Mouse (Mus musculus) lung, postnatal 0 days (tissue): ENCODE measurements around the gene Cdcp2. TPM values are rescaled to one million over a fixed set of nuclear protein-coding genes. Genes with fewer than 3 reads are reported as not detected.

ENCODE experiments used
- ATAC-seq: fragments of 200-750 bp; cut with Nextera tagmentation; 2 replicates; pipeline ENCODE4 v1.8.0; 2017; ENCODE audit warnings: moderate library complexity
- DNase-seq: peaks from one replicate; pipeline ENCODE4 v3.0.0-alpha.2; 2016; ENCODE audit warnings: low spot score
- H3K27ac ChIP-seq: fragments of 300-500 bp; sonication (generic); 2 replicates; pipeline ENCODE4 v1.5.1; 2014; ENCODE audit warnings: antibody characterized with exemption, mild to moderate bottlenecking, low read length, mixed read lengths
- H3K27me3 ChIP-seq: fragments of 300-500 bp; sonication (generic); replicated peaks from 2 replicates; pipeline ENCODE4 v1.6.1; 2014; ENCODE audit warnings: low read length, mixed read lengths; ENCODE audit not compliant: insufficient read depth
- H3K36me3 ChIP-seq: fragments of 300-500 bp; sonication (generic); 2 replicates; pipeline ENCODE4 v1.6.1; 2014; ENCODE audit warnings: low read length, mixed read lengths; ENCODE audit not compliant: insufficient read depth
- H3K4me1 ChIP-seq: fragments of 300-500 bp; sonication (generic); 2 replicates; pipeline ENCODE4 v1.6.1; 2014; ENCODE audit warnings: antibody characterized with exemption, low read depth, low read length, mixed read lengths; ENCODE audit not compliant: insufficient read depth
- H3K4me2 ChIP-seq: fragments of 300-500 bp; sonication (generic); replicated peaks from 2 replicates; pipeline ENCODE4 v1.6.1; 2014; ENCODE audit warnings: low read depth, mild to moderate bottlenecking, low read length, moderate library complexity, mixed read lengths
- H3K4me3 ChIP-seq: fragments of 300-500 bp; sonication (generic); 2 replicates; pipeline ENCODE4 v1.5.1; 2014; ENCODE audit warnings: low read depth, low read length
- H3K9ac ChIP-seq: fragments of 300-500 bp; sonication (generic); replicated peaks from 2 replicates; pipeline ENCODE4 v1.6.1; 2014; ENCODE audit warnings: low read depth, mild to moderate bottlenecking
- H3K9me3 ChIP-seq: fragments of 300-500 bp; sonication (generic); 2 replicates; pipeline ENCODE4 v1.6.1; 2016; ENCODE audit warnings: low read length, mixed read lengths
- CTCF ChIP-seq: IDR thresholded peaks from 2 replicates; pipeline ENCODE4 v1.5.1; 2016; ENCODE audit warnings: antibody characterized with exemption, mild to moderate bottlenecking
- EP300 ChIP-seq: IDR thresholded peaks from 2 replicates; pipeline ENCODE4 v1.6.1; 2016; ENCODE audit warnings: antibody characterized with exemption, mild to moderate bottlenecking, control low read depth
- WGBS: fragments of 180-500 bp; shearing (Covaris S2); extraction: QIAGEN DNeasy Blood & Tissue Kit; methylation state at CpG from one replicate; pipeline ENCODE4 v1.1.7; 2014; 5-methylcytosine and 5-hydroxymethylcytosine counted together
- polyA plus RNA-seq: library from polyadenylated mRNA; unstranded; fragments of >200 nt; fragmentation: Nextera tagmentation; extraction: Ambion mirVana; gene quantifications from 2 replicates; pipeline ENCODE4 v1.2.1, GENCODE M21; 2015

Cdcp2 gene
- polyA plus RNA-seq, 1 experiment from 2014 or later = 0.14 TPM

DNA sequence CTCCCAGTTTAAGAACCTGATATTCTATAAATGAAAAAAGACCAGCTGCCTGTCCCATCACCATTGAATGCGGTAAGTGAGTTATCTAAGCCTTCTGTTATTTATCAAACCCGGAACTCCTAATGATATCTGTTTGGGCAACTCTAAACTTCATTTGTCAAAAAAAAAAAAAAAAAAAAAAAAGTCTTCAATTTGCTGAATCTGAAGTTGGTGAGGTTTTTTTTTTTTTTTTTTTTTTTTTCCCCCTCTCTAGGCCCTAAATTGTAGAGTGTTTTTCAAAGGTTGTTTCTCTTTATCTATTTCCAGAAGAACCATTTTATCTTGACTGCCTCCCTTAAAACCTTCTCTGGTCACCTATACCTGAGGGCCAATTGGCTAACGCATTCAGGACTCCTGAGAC is 38.2 kb downstream of the Cdcp2 start:
- Histone ChIP-seq H3K4me1 (no peaks in the 10 kb centered on the region), H3K4me2 (no peak overlapping the region), H3K9me3 (no peaks in the 10 kb centered on the region), H3K9ac (no peak overlapping the region), H3K4me3 (no peak overlapping the region), H3K36me3 (peaks cover 8% of the 10 kb centered on the region; the same call in 1 of the 2 replicates), H3K27ac (no peak overlapping the region), H3K27me3 (no peaks in the 10 kb centered on the region)
- TF ChIP-seq EP300 (no peak), CTCF (no peak)
- whole genome bisulfite sequencing = 70% methylated on average over 3 of the region's 3 CpGs
- ATAC-seq = no peak
- DNase-seq = no peak

DNA sequence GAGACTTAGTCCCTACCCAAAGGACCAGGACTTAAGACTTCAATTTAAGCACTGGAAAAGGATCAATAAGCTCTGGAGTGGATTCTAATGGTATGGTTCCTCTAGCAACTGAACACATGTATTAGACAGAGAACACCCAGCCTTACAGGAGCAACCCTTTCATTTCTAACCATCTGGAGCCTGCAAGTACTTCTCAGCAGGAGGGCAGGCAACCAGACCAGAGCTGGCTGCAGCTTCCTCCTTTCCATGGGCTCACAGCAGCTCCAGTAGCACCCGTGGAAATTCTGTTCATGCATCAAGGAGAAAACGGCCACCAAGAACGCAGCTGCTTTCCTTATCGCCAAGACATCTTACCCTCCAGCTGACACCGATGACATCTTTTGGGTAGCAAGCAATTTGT is 39.0 kb downstream of the Cdcp2 start:
- H3K9me3 ChIP-seq = no peaks in the 10 kb centered on the region
- TF ChIP-seq CTCF (no peak), EP300 (no peak)
- WGBS = 55% methylated on average over 5 of the region's 5 CpGs
- DNase-seq (no peak), ATAC-seq (no peak)
- H3K27ac ChIP-seq = no peak overlapping the region
- H3K4me2 ChIP-seq = no peak overlapping the region
- no peak overlapping the region for H3K4me3 ChIP-seq
- H3K9ac ChIP-seq = no peak overlapping the region
- H3K4me1 ChIP-seq = no peaks in the 10 kb centered on the region
- no peaks in the 10 kb centered on the region for H3K27me3 ChIP-seq
- peaks cover 8% of the 10 kb centered on the region; the same call in 1 of the 2 replicates for H3K36me3 ChIP-seq

DNA sequence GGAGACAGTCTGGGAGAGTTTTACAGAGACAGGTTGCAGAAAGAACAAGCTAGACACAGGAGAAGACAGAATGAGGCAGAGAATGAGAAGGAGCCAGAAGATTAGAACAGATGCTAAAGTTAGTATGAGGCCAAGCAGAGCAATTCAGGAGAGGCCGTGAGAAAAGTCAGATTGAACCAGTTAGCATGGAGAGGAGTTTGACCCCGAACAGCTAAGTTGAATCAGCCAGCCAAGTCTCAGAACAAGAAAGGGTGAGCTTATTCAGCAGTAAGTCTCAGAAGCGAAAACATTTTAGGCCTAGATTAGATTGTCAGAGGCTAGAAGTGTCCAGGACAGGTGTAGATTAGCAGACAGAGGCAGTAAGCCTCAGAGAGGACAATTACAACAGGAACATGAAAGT is 39.8 kb downstream of the Cdcp2 start:
- H3K27ac ChIP-seq = no peak overlapping the region
- DNase-seq = no peak
- peaks cover 8% of the 10 kb centered on the region; the same call in 1 of the 2 replicates for H3K36me3 ChIP-seq
- no peak overlapping the region for H3K4me2 ChIP-seq
- TF ChIP-seq EP300 (no peak), CTCF (no peak)
- H3K4me1 ChIP-seq = no peaks in the 10 kb centered on the region
- H3K4me3 ChIP-seq = no peak overlapping the region
- no peak for ATAC-seq
- 63% methylated on average over 3 of the region's 3 CpGs for WGBS
- no peaks in the 10 kb centered on the region for H3K9me3 ChIP-seq
- H3K27me3 ChIP-seq = no peaks in the 10 kb centered on the region
- no peak overlapping the region for H3K9ac ChIP-seq

DNA sequence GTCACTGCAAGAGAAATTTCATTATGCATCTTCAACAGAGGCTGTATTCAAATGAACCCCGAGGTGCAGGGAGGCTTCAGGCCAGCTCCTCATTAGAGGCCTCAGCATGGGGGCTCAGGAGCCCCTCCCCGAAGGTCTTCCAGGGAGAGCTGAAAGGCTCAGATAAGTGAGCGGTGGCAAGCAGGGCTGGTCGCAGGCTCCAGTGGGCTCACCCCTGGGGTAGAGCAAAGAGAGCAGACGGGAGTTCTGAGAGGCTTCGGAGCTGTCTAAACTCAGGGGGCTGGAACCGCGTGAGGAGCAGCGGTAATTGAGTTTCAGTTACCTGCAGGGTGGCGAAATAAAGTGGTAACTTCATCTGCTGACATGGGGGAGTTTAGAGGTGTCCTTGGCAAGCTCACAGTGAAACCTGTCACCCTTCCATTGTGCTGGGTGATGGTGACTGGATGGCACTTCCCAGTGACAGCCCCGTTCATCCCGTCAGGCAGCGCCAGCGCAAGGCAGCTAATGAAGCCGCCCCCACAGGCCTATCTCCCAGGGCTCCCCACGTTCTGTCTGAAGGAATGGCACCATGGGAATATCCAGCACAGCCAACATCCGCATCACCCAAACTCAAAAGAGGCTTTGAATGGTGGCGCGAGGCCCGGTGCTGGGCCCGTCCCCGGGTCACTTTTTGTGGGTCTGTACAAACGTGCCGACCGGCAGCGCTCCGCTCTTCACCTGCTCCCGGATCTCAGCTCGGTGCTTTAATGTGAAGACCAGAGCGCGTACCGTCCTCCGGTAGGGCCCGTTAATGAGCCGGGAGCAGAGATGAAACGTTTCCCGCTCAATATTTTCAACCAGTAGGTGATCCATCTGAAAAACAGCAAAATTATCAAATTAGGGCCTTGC is 42.5 kb downstream of the Cdcp2 start:
- DNase-seq (no peak), ATAC-seq (no peak)
- Histone ChIP-seq H3K9me3 (no peaks in the 10 kb centered on the region), H3K4me2 (no peak overlapping the region), H3K27ac (no peak overlapping the region), H3K4me3 (no peak overlapping the region), H3K9ac (no peak overlapping the region), H3K36me3 (peaks cover 13% of the 10 kb centered on the region; the same call in 1 of the 2 replicates), H3K4me1 (no peaks in the 10 kb centered on the region), H3K27me3 (no peaks in the 10 kb centered on the region)
- WGBS = 59% methylated on average over 37 of the region's 37 CpGs
- TF ChIP-seq EP300 (no peak), CTCF (no peak)

DNA sequence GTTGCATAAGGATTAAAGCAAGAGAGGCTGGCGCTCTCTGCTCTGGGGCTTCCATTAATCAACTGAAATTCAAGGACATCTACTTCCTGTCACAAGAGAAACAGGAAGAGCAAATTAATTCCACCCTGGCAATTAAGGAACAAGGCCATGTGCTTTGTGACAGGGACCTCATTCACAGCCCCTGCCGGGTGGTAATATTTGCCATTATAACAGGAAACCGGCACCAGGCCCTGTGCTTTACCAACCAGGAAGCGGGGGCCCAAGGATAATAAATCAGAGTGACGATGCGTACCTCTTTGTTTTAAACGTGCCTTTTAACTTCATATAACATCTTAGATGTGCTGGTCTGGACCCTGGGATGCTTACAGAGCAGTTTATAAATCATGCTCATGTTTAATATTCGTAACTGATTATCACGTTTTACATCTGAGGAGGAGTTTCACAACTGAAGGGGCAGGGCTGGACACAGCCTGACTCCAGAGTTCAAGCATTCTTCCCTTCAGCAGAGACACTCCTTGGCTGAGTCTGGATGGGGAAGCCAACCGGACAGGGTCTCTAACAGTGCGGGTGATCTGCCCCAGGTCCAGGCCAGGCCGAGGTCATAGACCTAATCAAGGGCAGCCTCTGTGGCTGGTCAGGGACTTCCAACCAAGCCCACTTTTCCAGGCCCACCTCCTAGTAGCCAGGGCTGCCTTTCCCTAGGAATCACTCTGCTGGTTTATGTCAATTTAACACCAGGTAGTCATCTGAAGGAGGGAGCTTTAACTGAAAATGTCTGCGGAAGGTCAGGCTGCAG is 43.3 kb downstream of the Cdcp2 start:
- no peaks in the 10 kb centered on the region for H3K4me1 ChIP-seq
- WGBS = 35% methylated on average over 13 of the region's 13 CpGs
- H3K27ac ChIP-seq = no peak overlapping the region
- peaks cover 13% of the 10 kb centered on the region; the same call in 1 of the 2 replicates for H3K36me3 ChIP-seq
- TF ChIP-seq EP300 (peak; percentile 55), CTCF (no peak)
- H3K4me2 ChIP-seq = no peak overlapping the region
- no peak overlapping the region for H3K9ac ChIP-seq
- no peak overlapping the region for H3K4me3 ChIP-seq
- no peaks in the 10 kb centered on the region for H3K27me3 ChIP-seq
- H3K9me3 ChIP-seq = no peaks in the 10 kb centered on the region
- DNase-seq (peak; percentile 47), ATAC-seq (peak; percentile 76)

DNA sequence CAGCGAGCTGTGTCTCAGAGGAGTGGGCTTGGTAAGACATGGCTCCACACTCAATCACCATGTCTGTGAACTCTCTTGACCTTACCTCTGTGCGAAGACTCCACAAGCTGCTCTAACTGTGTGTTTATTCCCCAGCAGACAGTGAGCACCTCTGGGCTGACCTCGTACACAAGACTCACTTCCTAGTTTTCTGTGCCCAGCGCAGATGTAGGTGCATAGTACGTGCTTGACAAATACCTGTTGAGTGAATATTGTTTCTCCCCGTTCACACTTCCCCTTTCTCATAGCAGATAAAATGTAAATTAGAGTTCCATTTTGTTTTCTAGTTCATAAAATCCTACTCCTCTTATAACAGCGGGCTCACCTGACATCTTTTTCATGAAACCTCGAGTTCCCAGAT is 46.8 kb downstream of the Cdcp2 start:
- Histone ChIP-seq H3K36me3 (peaks cover 13% of the 10 kb centered on the region), H3K4me2 (no peak overlapping the region), H3K4me1 (no peaks in the 10 kb centered on the region), H3K9ac (no peak overlapping the region), H3K27ac (no peak overlapping the region), H3K9me3 (no peaks in the 10 kb centered on the region), H3K27me3 (no peaks in the 10 kb centered on the region), H3K4me3 (no peak overlapping the region)
- no peak for TF ChIP-seq EP300
- no peak for TF ChIP-seq CTCF
- 88% methylated on average over 8 of the region's 8 CpGs for WGBS
- ATAC-seq = no peak
- no peak for DNase-seq
